Mouse (Mus musculus) lung, adult 2 months (tissue): ENCODE measurements around the gene Rab11fip3.
"Not testable (repeated sequence)": the region's sequence is repeated elsewhere in the genome, so short reads cannot be mapped to it uniquely, and the experiment has no call there.

Experiments used
- CTCF ChIP-seq: fragments of 200-500 bp; IDR thresholded peaks from 2 replicates; pipeline ENCODE4 v1.5.1; 2011; ENCODE audit warnings: mild to moderate bottlenecking, low read length, control low read depth; ENCODE audit not compliant: insufficient read depth
- POLR2A ChIP-seq: fragments of 200-500 bp; IDR thresholded peaks from 2 replicates; pipeline ENCODE4 v1.6.1; 2011; ENCODE audit warnings: low read depth, mild to moderate bottlenecking, control low read depth, low read length, borderline replicate concordance; ENCODE audit errors: extremely low read depth

DNA sequence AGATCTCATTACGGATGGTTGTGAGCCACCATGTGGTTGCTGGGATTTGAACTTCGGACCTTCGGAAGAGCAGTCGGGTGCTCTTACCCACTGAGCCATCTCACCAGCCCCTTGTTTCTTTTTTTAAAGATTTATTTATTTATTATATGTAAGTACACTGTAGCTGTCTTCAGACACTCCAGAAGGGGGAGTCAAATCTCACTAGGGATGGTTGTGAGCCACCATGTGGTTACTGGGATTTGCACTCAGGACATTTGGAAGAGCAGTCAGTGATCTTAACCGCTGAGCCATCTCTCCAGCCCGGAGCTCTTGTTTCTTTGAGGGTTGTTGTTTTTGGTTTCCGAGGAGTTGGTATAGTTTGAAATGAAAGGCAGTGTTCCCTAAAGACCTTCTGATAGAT, 45.1 kb upstream of the Rab11fip3 start:
- not testable (repeated sequence) for TF ChIP-seq POLR2A, CTCF
